Mouse (Mus musculus): ENCODE measurements around the gene Vmn1r79.
"Not testable (repeated sequence)": the region's sequence is repeated elsewhere in the genome, so short reads cannot be mapped to it uniquely, and the experiment has no call there.

Vmn1r79 gene

DNA sequence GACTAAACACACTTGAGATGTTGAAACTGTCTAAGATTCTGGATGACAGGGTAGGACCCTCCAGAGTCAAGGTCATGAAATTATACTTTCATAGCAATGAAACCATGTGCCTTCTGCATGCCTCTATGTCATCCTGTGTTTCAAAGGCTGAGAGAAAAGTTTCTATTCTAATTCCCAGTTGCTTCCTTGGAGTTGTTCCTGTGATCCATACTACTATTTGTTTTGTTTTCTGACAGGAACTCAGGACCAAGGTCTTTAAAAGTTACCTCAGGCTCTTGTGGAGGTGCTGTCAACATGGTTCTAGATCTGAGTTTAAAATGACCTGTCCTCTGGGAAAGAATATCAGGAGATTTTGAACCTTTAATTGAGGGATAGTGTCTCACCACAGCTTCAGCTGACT lies at the start of gene Vmn1r79:
Gene Vmn1r79 (plus strand): TSS at position 301 of the 400 bp plus-strand sequence.
- not testable (repeated sequence) for DNase-seq (ENCODE audit: low read depth, low spot score); H3K27me3 ChIP-seq (ENCODE audit: control insufficient read depth, insufficient read depth, low read length, poor library complexity, severe bottlenecking); H3K36me3 ChIP-seq (ENCODE audit: control insufficient read depth, insufficient read depth, low read length, poor library complexity, severe bottlenecking)

DNA sequence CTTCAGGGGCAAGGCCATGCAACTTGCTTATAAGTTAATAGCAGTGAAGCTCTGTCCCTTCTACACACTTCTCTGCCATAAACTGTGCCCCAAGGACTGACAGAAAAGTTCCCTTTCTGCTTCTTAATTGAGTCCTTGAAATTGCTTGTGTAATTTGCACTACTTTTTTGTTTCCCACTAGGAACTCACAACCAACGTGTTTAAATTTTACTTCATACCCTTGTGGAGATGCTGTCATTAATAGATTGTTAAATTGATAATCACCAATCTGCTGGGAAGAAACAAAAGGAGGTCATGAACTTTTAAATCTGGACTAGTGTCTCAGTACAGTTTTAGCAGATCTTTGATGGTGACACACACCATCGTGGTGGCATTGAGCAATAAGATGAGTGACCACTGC lies 21.1 kb upstream of the Vmn1r79 start, which contains the start of gene Vmn1r78:
Gene Vmn1r78 (plus strand): TSS at position 301 of the 400 bp plus-strand sequence.
- DNase-seq (ENCODE audit: low read depth, low spot score), result no peak
- H3K36me3 ChIP-seq (ENCODE audit: control insufficient read depth, insufficient read depth, low read length, poor library complexity, severe bottlenecking), result no peaks in the 10 kb centered on the region
- no peaks in the 10 kb centered on the region for H3K27me3 ChIP-seq (ENCODE audit: control insufficient read depth, insufficient read depth, low read length, poor library complexity, severe bottlenecking)

- DNase-seq (ENCODE audit: low read depth, low spot score); H3K36me3 ChIP-seq (ENCODE audit: control insufficient read depth, insufficient read depth, low read length, poor library complexity, severe bottlenecking); H3K27me3 ChIP-seq (ENCODE audit: control insufficient read depth, insufficient read depth, low read length, poor library complexity, severe bottlenecking): not testable (repeated sequence)
Measured at GRCm38 (mm10) chr7:12156463-12156862, 14.6 kb upstream of the Vmn1r79 start.

DNA sequence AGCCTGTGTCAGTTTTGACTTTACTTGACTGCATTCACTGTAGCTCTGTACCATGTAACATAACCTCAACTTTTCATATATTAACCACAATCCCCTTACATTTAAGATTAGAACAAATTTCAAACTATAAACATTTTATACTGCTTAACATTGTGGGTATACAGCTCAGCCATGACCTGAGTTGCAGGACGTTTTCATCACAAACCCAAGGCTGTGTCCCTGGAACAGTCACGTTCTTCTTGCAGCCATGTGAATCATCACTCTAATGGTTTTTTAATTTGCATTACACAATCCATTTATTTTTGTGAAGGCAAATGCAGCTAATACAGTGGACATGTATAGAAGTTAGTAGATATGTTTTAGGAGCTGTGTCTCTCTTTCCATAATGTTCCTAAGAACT lies 1.8 kb downstream of the Vmn1r79 start:
- not testable (repeated sequence) for DNase-seq (ENCODE audit: low read depth, low spot score); H3K27me3 ChIP-seq (ENCODE audit: control insufficient read depth, insufficient read depth, low read length, poor library complexity, severe bottlenecking); H3K36me3 ChIP-seq (ENCODE audit: control insufficient read depth, insufficient read depth, low read length, poor library complexity, severe bottlenecking)

- no peak for DNase-seq (ENCODE audit: low read depth, low spot score)
- no peaks in the 10 kb centered on the region for H3K36me3 ChIP-seq (ENCODE audit: control insufficient read depth, insufficient read depth, low read length, poor library complexity, severe bottlenecking)
- no peaks in the 10 kb centered on the region for H3K27me3 ChIP-seq (ENCODE audit: control insufficient read depth, insufficient read depth, low read length, poor library complexity, severe bottlenecking)
Measured at GRCm38 (mm10) chr7:12188986-12189385, 17.9 kb downstream of the Vmn1r79 start, which contains the start of gene Vmn1r80. TSS of gene Vmn1r80 (plus strand) at chr7:12189286.

- DNase-seq (ENCODE audit: low read depth, low spot score), result no peak
- Histone ChIP-seq H3K36me3 (ENCODE audit: control insufficient read depth, insufficient read depth, low read length, poor library complexity, severe bottlenecking) (no peaks in the 10 kb centered on the region), H3K27me3 (ENCODE audit: control insufficient read depth, insufficient read depth, low read length, poor library complexity, severe bottlenecking) (no peaks in the 10 kb centered on the region)
Measured at GRCm38 (mm10) chr7:12204141-12204540, 33.1 kb downstream of the Vmn1r79 start.

All from splenic B cell, adult 2 months (primary cell).